Mouse (Mus musculus): ENCODE measurements around the gene Ckap2l.
A peak's percentile ranks its signal among the peaks of the same experiment; 100 is the strongest.

The Ckap2l gene

DNA sequence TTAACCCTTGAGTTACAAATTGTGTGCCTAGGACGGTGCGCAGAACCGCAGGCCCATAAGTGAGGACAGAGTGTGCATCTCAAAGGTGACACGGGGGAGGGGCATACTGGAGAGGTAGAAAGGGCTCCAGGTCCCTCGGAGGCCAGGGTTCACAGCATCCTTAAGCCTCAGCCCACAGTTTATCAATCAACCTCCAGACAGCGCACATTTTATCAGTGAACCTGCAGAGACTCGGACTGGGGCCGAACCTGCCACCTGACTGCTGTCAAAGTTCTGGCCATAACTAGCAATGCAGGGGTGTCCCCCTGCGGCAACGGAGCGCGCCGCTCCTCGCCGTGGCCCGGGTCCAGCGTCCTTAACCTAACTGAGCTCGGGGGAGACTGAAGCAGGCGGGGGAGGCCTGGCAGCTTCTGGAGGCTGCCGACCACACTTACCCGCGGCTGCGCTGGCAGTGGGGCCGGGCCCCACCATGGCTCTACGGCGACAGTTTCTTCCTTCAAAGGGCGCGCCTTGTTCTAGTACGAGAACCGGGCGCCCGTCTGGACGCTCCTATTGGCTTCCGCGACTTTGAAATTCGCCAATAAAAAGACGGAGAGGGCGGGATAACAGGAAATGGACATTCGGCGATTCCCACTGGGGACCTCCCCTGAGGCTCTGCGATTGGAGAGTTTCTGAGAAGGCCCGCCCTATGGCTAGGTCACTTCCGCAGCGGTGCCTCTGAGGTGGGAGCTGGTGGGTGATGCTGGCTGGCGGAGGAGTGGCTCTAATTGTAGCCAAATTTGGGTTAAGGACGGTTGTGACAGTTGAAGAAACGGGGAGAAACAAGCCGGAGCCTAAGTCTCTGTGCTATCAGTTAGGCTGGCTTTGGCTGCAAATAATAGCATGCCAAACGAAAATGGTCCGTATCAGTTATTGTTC is at the start of gene Ckap2l:
TSS of gene Ckap2l (minus strand) at position 542 of the 918 bp plus-strand sequence.
- peak; percentile 96 to 98 for DNase-seq (ENCODE audit: low spot score in 2 of 2)

DNA sequence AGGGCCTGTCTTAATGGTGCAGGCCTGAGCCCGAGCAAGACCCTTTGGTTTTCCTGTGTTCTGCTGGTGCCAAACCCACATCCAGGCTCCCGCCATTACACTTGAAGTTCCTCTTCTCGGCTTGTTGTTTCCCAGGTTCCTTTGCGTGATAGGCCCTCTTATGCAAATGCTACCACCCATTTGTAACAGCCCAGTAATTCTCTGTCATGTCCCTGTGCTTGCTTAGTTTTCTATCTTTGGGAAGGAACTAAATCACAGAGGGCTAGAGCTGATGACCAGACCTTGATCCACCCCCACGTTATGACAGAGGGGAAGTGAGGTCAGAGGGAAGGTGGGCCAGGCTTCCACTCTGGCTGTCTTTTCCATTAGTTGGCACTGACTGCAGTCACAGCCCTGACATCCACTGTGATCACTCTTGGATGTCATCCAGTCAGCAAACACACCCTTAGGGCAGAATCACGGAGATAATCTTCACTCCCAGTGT is 41.2 kb upstream of the Ckap2l start:
- DNase-seq (ENCODE audit: low spot score in 2 of 2), result no peak

DNA sequence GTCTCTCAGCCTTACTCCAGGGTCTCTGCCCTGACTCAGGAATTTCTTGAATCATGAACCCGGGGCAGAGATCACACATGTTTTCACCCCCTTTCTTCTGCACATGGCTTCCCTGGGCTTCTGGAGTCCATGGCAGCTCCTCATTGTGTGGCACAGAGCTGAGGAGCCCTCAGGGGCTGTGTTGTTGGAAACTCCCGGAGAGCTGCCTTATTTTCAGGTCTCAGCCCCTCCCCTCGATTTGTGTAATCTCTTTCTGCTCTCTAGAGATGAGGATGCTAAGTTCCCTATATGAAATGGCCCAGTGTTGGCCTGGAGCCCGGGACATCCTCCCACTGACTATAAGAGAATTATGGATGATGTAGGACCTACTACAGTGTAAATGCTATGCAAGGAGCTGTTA is 36.5 kb upstream of the Ckap2l start:
- DNase-seq (ENCODE audit: low spot score in 2 of 2), result no peak

DNA sequence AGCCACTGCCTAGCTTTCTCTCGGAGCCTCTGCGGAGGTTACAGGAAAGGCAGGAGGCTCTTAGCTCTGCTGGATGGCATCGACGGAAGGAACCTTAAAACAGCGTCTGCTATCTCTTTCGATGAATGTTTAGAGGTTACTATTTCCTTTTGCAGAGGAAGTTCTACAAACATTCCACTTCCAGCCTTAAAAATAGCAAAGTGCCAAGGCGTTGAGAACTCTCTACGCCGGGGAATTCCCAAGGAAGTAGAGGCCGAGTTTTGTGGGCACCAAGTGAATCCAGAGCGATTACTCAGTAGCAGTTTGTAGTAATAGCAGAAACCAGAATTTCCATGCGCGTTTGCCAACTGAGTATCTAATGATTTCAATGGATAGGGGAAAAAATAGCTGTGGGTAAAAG is 33.5 kb upstream of the Ckap2l start:
- DNase-seq (ENCODE audit: low spot score in 2 of 2), result no peak

DNA sequence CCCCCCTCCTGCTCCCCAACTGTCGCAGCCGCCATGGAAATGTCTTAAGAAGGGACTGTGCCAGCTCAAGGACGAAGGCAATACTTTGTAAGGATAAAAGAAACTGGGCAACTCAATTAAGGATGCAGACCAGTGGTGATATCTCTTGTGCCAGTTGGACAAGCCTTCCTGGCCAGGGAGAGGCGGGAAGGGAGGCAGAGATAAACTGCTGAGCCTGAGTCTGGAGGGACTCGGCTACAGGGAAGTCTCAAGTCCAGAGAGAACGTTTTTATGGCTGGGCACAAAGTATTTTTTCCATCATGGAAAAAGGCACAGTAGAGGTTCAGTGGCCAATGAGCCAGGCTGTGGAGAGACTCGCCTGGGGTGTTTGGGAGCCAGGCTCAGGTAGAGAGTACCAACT is 33.0 kb upstream of the Ckap2l start:
- no peak for DNase-seq (ENCODE audit: low spot score in 2 of 2)

DNA sequence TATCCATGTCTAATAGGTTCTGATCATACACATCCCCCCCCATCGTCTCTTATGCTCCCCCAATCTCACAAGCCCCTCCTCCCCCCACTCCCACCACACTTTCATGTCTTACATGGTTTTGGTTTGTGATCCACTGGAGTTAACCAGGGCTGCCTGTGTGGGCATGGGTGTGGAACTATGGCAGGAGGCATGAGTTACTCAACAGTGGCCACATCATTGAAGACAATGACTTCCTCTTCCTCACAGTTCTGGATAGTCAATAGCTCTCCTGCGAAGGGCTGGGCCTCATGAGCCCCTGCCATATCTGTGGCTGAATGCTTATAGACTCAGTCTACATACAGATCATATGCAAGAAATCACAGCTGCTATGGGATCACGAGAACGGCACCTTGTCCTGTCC is 31.2 kb upstream of the Ckap2l start:
- no peak for DNase-seq (ENCODE audit: low spot score in 2 of 2)

DNA sequence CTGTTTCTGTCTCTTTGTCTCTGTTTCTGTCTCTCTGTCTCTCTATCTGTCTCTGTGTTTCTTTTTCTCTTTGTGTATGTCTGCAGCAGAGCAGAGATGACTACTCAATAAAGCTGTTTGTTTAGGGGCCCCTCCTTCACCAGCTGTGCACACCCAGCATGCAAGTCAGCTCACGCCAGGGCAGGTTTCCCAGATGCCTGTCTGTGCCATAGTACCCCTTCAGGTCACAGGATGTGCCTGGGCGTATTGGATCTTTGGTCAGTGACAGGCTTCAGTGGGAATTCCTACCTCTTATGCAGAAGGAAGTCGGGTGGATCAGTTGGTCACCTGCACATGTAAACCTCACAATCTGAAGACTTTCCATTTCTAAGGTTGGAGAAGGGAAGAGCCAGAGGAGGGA is 27.2 kb upstream of the Ckap2l start:
- no peak for DNase-seq (ENCODE audit: low spot score in 2 of 2)

DNA sequence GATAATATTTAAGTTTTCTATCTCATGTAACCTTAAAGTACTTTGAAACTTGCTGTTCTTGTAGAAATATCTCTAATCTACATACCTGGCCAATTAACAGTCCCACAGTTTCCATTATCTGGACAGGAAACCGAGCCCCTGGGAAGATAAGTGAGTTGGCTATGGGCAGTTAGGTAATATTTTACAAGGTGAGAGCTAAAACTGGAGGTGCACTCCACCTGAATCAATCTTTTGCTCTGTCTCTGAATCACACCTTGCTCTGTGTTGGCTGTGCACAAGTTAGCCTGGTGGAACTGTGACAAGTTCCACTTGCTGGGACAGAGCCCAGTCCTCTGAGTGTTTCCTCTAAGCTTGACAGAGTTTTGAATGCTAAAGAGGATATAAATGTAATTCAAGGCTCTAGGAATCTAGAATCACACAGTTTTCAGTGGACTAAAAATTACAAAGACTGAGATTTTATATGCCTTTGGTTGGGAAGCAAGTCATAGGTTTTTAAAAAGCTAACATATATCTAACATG is 25.2 kb upstream of the Ckap2l start:
- DNase-seq (ENCODE audit: low spot score in 2 of 2), result no peak

DNA sequence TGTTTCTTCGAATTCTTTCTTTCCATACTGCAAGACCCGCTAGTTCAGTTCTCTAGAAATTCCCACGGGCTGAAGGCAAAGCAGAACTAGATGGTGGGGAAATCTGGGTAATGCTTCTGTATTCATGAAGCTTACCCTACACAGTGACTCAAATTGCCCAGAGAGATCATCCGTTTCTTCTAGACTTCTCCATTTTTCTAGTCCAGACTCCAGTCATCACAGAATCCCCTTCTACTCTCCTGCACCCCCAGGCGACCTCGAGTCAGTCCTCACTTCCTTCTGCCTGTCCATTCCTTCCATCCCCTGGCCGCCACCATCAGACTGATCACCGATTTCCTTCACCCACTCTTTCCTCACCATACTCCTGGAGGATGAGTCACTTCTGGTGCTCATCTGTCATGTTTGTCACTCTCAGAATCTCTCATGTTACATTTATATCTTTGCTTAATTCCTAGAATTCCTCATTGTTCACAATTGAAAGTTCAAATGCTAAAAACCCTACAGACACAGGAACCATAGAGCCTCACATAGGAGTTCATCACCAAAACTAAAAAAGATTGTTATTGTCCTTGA is 23.1 kb upstream of the Ckap2l start:
- no peak for DNase-seq (ENCODE audit: low spot score in 2 of 2)

DNA sequence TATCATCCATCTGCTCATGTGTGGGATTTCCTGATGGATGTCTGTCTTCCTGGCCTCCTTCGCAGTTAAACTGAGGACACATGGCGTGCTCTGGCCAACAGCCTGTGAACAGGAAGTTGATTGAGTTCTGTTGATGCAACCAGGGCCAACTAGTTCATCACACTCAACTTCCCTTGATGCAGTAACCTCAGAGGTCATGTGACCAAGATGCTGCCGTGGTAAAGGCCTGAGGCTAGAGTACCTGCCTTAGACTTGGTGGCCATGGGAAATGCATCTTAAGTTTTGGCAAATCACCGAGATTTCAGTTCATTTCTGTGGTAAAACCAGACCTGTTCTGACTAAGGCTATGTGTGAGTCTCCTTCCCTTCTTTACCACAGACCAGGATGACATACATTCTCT is 18.8 kb upstream of the Ckap2l start:
- no peak for DNase-seq (ENCODE audit: low spot score in 2 of 2)

DNA sequence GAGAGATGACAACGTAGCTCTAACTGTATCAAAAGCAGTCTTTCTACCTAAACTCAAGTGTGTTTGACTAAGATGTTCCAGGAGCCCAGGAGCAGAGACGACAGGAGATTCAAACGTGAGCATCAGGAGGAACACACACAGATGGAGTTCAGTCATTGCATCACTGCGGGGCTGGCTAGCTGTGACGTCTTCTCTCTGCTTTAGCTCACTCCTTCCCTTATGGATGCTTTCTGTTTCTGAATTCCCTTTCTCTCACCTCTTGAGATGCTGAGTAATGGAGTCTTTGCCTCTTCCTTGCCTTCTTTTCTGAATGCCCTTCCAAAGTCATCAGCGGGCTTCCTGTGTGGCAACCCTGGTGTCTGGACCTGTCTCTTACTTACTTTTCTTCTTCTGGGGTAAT is 17.9 kb upstream of the Ckap2l start:
- no peak for DNase-seq (ENCODE audit: low spot score in 2 of 2)

DNA sequence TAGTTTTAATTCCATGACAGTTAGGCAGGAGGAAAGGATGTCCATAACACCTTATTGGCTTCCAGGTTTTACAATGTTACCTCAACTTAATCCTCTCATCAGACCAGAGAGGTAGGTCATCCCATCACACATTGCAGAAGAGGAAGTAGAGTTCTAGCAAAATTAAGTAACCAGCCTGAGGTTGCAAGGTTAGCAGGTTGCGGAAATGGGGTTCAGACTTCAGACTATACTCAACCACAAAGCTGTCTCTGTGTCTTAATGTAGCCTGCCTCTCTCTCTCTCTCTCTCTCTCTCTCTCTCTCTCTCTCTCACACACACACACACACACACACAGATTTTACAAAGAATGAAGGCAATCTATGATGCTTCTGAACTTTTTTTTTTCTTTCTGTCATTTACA is 16.9 kb upstream of the Ckap2l start:
- no peak for DNase-seq (ENCODE audit: low spot score in 2 of 2)

DNA sequence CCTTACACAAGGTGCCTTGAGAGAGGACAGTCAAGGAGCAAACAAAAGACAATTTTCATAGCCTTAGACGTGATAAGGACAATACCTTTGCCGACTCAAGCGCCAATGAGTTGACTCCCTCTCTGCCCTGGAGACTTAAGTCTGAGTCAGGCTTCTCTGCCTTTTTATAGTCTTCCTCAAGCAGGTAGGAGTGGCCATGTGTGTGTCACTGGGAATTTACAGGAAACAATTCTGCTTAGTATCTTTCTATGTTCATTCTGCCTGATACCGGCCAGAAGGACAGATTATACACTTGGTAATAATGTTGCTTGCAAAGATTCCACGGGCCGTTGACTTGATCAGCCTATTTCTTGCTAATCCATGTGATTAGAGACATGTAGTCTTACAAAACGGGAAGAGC is 12.8 kb upstream of the Ckap2l start, which contains the start of gene Il1a:
TSS of gene Il1a (minus strand) at position 137 of the 400 bp plus-strand sequence.
- no peak for DNase-seq (ENCODE audit: low spot score in 2 of 2)

DNA sequence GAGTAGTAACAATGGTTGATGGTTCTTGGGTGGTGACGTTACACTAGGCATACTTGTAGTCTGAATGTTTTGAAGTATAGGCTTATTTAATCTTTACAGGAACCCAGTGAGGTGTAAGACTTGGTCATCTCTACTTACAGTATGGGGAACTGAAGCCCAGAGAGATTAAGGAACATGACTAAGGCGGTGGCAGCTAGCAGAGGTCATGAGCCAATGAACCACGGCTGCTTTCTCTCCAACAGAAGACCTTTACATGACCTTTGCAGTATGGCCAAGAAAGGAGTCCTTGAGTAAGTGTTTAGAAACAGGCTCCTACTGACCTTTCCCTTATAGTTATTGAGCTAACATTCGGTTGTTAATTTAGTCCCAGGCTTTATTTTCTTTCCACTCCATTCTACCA is 9.0 kb upstream of the Ckap2l start:
- no peak for DNase-seq (ENCODE audit: low spot score in 2 of 2)

DNA sequence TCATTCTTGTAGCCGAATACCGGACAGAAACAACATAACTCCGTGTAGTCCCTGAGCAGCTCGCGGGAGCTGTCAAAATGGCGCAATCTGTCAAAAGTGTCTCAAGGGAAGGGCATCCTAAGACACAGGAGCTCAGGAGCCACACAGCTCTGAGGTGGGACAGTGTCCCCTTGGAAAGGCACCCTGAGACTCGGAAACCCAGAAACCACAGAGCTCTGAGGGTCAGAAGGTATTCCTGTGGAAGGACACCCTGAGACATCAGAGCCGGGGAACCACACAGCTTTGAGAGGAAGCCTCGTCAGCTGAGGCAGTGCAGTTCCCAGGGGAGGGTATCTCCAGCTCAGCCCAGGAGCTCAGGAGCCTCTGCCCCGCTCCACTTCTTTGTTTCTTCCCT is 574 bp upstream of the Ckap2l start:
- no peak for DNase-seq (ENCODE audit: low spot score in 2 of 2)

DNA sequence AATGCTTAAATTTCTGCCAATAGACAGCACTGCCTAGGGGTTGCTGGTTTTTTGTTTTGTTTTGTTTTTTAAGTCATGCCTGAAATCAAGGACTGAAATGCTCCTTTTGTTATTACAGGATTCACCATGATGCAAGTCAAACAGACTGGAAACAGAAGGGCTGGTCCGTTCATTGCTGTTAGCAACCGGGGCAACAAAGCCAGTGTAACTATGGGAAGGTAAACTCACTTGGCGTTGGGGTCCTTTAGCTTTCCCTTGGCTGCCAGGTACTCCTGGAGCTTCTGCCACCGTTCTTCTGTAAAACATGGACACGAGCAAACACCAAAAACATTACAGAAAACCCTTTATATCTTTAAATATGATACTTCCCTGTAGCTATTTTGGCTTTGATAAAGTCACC is 926 bp downstream of the Ckap2l start:
- DNase-seq (ENCODE audit: low spot score in 2 of 2), result no peak

DNA sequence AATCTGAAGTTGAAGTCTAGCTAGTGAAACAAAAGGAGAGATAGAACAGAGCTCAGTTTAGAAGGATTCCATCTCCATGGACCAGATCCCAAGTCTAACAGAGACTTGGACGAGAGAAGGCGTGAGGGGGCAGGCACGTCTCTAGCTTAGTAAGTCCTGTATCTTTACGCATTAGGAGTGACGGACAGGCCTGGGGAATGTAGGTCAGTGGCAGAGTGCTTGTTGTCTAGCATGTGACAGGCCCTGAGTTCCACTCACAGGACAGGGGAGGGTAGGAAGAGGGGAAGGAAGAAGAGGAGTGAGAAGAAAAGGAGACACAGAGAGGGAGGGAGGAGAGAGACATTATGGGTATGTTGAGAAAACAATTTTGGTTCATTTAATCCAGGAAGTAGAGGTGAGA is 1.9 kb downstream of the Ckap2l start:
- DNase-seq (ENCODE audit: low spot score in 2 of 2), result no peak

DNA sequence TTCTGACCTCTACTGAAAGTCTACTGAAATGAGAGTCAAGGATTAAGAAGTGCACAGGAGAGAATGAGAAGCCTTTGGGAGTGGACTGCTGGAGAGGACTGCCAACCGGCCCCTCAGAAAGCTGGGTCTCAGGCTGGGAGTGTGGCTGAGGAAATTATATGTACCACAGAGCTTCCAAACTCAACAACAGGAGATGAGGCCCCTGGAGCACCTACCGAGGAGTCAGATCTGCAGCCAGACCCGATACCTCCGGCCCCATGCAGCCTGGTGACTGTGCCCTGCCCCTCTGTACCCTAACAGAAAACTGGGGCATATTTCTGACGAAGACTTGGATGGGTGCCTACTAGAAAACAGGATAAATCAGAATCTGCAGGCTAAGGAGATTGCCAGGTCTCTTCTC is 23.2 kb downstream of the Ckap2l start:
- no peak for DNase-seq (ENCODE audit: low spot score in 2 of 2)

DNA sequence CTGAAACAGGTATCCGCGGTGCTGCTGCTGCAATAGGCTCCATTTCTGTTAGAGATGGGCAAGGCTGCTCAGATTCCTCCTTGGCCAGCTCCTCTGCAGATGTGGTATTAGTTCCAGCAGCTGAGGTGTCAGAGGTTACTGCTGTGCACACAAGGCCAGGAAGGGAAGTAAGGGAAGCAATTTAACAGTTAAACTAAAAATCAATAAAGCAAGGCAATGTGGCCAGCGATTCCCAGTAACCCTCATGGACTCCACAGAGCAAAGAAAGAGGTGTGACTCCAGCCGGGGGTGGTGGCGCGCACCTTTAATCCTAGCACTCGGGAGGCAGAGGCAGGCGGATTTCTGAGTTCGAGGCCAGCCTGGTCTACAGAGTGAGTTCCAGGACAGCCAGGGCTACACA is 26.4 kb downstream of the Ckap2l start:
- no peak for DNase-seq (ENCODE audit: low spot score in 2 of 2)

DNA sequence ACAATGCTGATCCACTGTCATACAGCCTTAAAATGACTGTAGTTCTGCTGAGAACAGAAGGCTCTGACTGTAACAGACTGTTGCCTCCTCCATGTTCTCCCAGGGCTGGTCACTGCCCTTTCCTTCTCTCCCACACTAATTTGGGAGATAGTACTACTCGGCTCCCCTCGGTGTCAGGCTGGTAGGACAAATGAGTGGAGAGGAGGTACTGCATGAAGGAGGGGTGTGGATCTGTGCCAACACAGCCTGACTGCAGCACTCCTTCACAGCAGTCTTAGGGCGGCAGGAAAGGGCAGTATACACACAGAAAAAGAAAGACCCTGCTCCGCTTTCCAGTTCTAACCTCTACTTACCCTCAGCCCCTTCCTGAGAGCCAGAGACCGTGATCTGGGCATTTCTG is 27.0 kb downstream of the Ckap2l start:
- no peak for DNase-seq (ENCODE audit: low spot score in 2 of 2)

DNA sequence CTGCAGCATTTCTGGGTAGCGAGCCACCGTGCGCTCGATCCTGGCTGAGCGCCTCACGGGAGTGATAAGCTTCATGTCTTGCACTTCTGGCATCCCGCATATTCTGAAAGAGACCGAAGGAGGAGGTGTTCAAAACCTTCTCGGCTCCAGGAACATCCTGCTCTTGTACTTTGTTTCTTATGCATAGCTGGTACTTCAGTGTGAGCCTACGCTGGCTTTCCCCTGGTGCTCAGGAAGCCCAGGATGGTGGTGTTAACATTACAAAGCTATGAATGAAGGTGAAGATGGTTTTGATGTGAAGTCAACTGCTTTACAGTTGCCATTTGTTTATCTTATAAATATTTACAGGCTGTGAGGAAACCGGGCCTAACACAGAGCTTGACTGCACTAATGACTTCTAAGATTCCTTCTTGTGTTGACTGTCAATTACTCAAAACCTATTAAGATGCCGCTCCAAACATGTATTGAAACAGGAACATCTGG is 27.8 kb downstream of the Ckap2l start:
- no peak for DNase-seq (ENCODE audit: low spot score in 2 of 2)

DNA sequence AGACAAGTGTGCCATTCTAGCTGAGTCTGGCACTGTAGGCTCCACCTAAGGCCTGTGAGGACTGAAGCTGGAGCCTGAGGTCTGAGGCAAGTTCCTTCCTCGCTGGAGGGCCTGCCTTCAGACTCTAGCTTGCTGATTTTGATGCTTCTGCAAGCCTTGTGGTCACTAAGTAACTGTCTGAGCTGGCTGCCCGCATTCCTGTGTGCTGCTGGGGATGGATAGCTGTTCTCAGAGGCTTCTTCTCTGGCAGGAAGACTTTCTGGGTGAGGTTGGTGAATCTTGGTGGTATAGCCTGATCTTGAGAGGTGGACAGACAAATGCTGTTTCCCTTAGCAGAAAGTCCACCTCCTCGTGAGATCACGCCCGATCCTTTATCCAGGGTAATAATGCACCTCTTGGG is 29.3 kb downstream of the Ckap2l start:
- no peak for DNase-seq (ENCODE audit: low spot score in 2 of 2)

DNA sequence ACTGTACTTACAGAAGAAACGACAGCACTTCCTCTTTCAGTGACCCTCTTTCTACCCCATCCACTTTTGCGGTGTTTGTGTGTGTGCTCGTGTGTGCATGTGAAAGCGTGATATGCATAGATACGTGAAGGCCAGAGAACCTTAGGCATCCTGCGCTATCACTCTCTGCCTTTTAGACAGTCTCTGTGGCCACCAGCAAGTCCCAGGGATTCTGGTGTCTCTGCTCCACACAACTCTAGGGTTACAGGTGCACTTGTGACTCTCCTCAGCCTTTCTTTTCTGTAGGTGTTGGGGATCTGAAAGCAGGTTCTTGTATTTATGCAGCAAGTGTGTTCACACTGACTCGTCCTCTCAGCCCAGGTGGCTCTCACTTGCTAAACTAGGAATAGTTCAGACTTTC is 31.7 kb downstream of the Ckap2l start:
- DNase-seq (ENCODE audit: low spot score in 2 of 2), result no peak

Data from cerebellum, postnatal 4 days (tissue).